Mouse (Mus musculus) activated CD4-positive, CD25-positive, alpha-beta regulatory T cell, adult 9 weeks (primary cell): Measurements from ENCODE around the gene Ly6g5c. TPM values are rescaled to one million over a fixed set of nuclear protein-coding genes. Genes with fewer than 3 reads are reported as not detected.

Experiments
- polyA plus RNA-seq: library from polyadenylated mRNA; unstranded; fragments of 100-300 nt; shearing (Covaris generic); gene quantifications from one replicate; pipeline ENCODE4 v1.2.1, GENCODE M21; 2017

Gene Ly6g5c
- polyA plus RNA-seq, 1 experiment from 2014 or later: not detected

Other genes with a start within 250 kb of the Ly6g5c start
- gene Cfb, start 245.8 kb upstream of the Ly6g5c start, polyA plus RNA-seq: 1.3 TPM
- 0.64 TPM for gene Zbtb12, start 228.8 kb upstream of the Ly6g5c start, polyA plus RNA-seq
- not detected for gene Gm20547, start 226.2 kb upstream of the Ly6g5c start, polyA plus RNA-seq
- gene C2, start 210.0 kb upstream of the Ly6g5c start, polyA plus RNA-seq: 2.3 TPM
- 38.7 TPM for gene Ehmt2, start 209.8 kb upstream of the Ly6g5c start, polyA plus RNA-seq
- not detected for gene Slc44a4, start 193.8 kb upstream of the Ly6g5c start, polyA plus RNA-seq
- 85.9 TPM for gene Neu1, start 177.0 kb upstream of the Ly6g5c start, polyA plus RNA-seq
- 54.2 TPM for gene Hspa1b, start 149.0 kb upstream of the Ly6g5c start, polyA plus RNA-seq
- 2.7 TPM for gene Gm20481, start 138.4 kb upstream of the Ly6g5c start, polyA plus RNA-seq
- gene Hspa1a, start 136.1 kb upstream of the Ly6g5c start, polyA plus RNA-seq: 13.2 TPM
- 0.17 TPM for gene Hspa1l, start 135.6 kb upstream of the Ly6g5c start, polyA plus RNA-seq
- gene Lsm2, start 126.4 kb upstream of the Ly6g5c start, polyA plus RNA-seq: 55.0 TPM
- gene Vars, start 107.3 kb upstream of the Ly6g5c start, polyA plus RNA-seq: 187 TPM
- gene Vwa7, start 91.7 kb upstream of the Ly6g5c start, polyA plus RNA-seq: 0.33 TPM
- 0.82 TPM for gene Sapcd1, start 80.3 kb upstream of the Ly6g5c start, polyA plus RNA-seq
- 1.5 TPM for gene Msh5, start 61.5 kb upstream of the Ly6g5c start, polyA plus RNA-seq
- 661 TPM for gene Clic1, start 58.3 kb upstream of the Ly6g5c start, polyA plus RNA-seq
- gene Ddah2, start 49.2 kb upstream of the Ly6g5c start, polyA plus RNA-seq: 2.2 TPM
- not detected for gene Ly6g6c, start 42.9 kb upstream of the Ly6g5c start, polyA plus RNA-seq
- not detected for gene Mpig6b, start 42.1 kb upstream of the Ly6g5c start, polyA plus RNA-seq
- gene Ly6g6e, start 31.4 kb upstream of the Ly6g5c start, polyA plus RNA-seq: not detected
- not detected for gene Ly6g6d, start 30.2 kb upstream of the Ly6g5c start, polyA plus RNA-seq
- not detected for gene Ly6g6f, start 22.7 kb upstream of the Ly6g5c start, polyA plus RNA-seq
- 65.7 TPM for gene Abhd16a, start 19.0 kb upstream of the Ly6g5c start, polyA plus RNA-seq
- 3.8 TPM for gene Ly6g5b, start 7.1 kb downstream of the Ly6g5c start, polyA plus RNA-seq
- 58.5 TPM for gene Gpank1, start 13.2 kb downstream of the Ly6g5c start, polyA plus RNA-seq
- 341 TPM for gene Csnk2b, start 13.8 kb downstream of the Ly6g5c start, polyA plus RNA-seq
- gene D17H6S53E, start 18.1 kb downstream of the Ly6g5c start, polyA plus RNA-seq: 5.3 TPM
- gene Apom, start 23.8 kb downstream of the Ly6g5c start, polyA plus RNA-seq: not detected
- 48.8 TPM for gene Bag6, start 26.9 kb downstream of the Ly6g5c start, polyA plus RNA-seq
- gene Prrc2a, start 56.6 kb downstream of the Ly6g5c start, polyA plus RNA-seq: 28.9 TPM
- 4.8 TPM for gene Aif1, start 67.8 kb downstream of the Ly6g5c start, polyA plus RNA-seq
- 9.6 TPM for gene Lst1, start 80.2 kb downstream of the Ly6g5c start, polyA plus RNA-seq
- gene Ltb, start 86.2 kb downstream of the Ly6g5c start, polyA plus RNA-seq: 1,484 TPM
- gene Tnf, start 93.7 kb downstream of the Ly6g5c start, polyA plus RNA-seq: 56.7 TPM
- 152 TPM for gene Lta, start 97.1 kb downstream of the Ly6g5c start, polyA plus RNA-seq
- 1.6 TPM for gene Gm16181, start 112.6 kb downstream of the Ly6g5c start, polyA plus RNA-seq
- 6.4 TPM for gene Atp6v1g2, start 125.4 kb downstream of the Ly6g5c start, polyA plus RNA-seq
- 16.8 TPM for gene Nfkbil1, start 127.5 kb downstream of the Ly6g5c start, polyA plus RNA-seq
- 296 TPM for gene Ddx39b, start 133.5 kb downstream of the Ly6g5c start, polyA plus RNA-seq
- gene H2-D1, start 154.5 kb downstream of the Ly6g5c start, polyA plus RNA-seq: 6,634 TPM
- 0.20 TPM for gene H2-Q1, start 212.1 kb downstream of the Ly6g5c start, polyA plus RNA-seq
- gene H2-Q2, start 234.0 kb downstream of the Ly6g5c start, polyA plus RNA-seq: 21.3 TPM